Mouse (Mus musculus) testis, adult 2 months (tissue): ENCODE measurements around the gene Tsc22d1.

Experiments
- CTCF ChIP-seq: fragments of 200-500 bp; IDR thresholded peaks from 2 replicates; pipeline ENCODE4 v1.5.1; 2012; ENCODE audit warnings: low read depth, mild to moderate bottlenecking, inconsistent platforms, low read length, moderate library complexity; ENCODE audit not compliant: control insufficient read depth, insufficient read depth, insufficient replicate concordance
- POLR2A ChIP-seq: fragments of 200-500 bp; IDR thresholded peaks from 2 replicates; pipeline ENCODE4 v1.6.1; 2012; ENCODE audit warnings: low read depth, mild to moderate bottlenecking, inconsistent platforms, low read length, moderate library complexity; ENCODE audit not compliant: control insufficient read depth

- TF ChIP-seq CTCF (no peak), POLR2A (no peak)
These were observed 93.9 kb downstream of the Tsc22d1 start for GRCm38 (mm10) chr14:76508701-76509100.
